In genomic region chr1:24374902-24375301, GRCm38 (mm10) we compare ENCODE assay signal across 8 mouse cellular contexts.
DNase-seq lines count a peak whose midpoint lies in the region; ATAC-seq lines count a peak whose summit lies in the region.

No protein-coding gene starts in this region.

- intact Hi-C loops in heart, postnatal 25 days (cut with DNase I), result no loop called here

- no peaks in the 10 kb centered on the region for H3K4me1 ChIP-seq in hindbrain, embryonic 14.5 days (replicated peaks; ENCODE audit: control insufficient read depth, insufficient read depth, low read length)
- no peaks in the 10 kb centered on the region for H3K4me1 ChIP-seq in hindbrain, embryonic 16.5 days (ENCODE audit: control insufficient read depth, insufficient read depth, low read depth, low read length)

- no peaks in the 10 kb centered on the region for H3K27me3 ChIP-seq in hindbrain, embryonic 14.5 days (ENCODE audit: control insufficient read depth, insufficient read depth, low read length)
- H3K27me3 ChIP-seq in hindbrain, embryonic 16.5 days (replicated peaks; ENCODE audit: control insufficient read depth, insufficient read depth, low read length), result no peaks in the 10 kb centered on the region

- 31% methylated on average over 2 of the region's 2 CpGs for WGBS in hindbrain, embryonic 14.5 days
- WGBS in hindbrain, embryonic 16.5 days, result 25% methylated on average over 2 of the region's 2 CpGs

- H3K4me2 ChIP-seq in hindbrain, embryonic 14.5 days (replicated peaks), result no peak overlapping the region
- no peak overlapping the region for H3K4me2 ChIP-seq in hindbrain, embryonic 16.5 days (ENCODE audit: low read length)

- no peak overlapping the region for H3K4me3 ChIP-seq in hindbrain, embryonic 14.5 days (replicated peaks; ENCODE audit: low read length)
- H3K4me3 ChIP-seq in hindbrain, embryonic 16.5 days (ENCODE audit: low read length), result no peak overlapping the region

- no peaks in the 10 kb centered on the region for H3K36me3 ChIP-seq in hindbrain, embryonic 14.5 days (replicated peaks; ENCODE audit: control insufficient read depth, insufficient read depth)
- no peaks in the 10 kb centered on the region for H3K36me3 ChIP-seq in hindbrain, embryonic 16.5 days (ENCODE audit: control insufficient read depth, insufficient read depth, low read length)

- peak; percentile 57 for DNase-seq in hindbrain, embryonic 14.5 days (ENCODE audit: low spot score)
- peak; percentile 17 for DNase-seq in Muller cell, postnatal 12 days (ENCODE audit: inconsistent ontology term)
- DNase-seq in embryo, embryonic 10 days (ENCODE audit: low spot score), result peak; percentile 67
- DNase-seq in kidney, postnatal 36 days, result peak; percentile 50 to 80
- DNase-seq in thymus, postnatal 0 days (ENCODE audit: low spot score), result no peak
- no peak for DNase-seq in heart, postnatal 25 days (ENCODE audit: low spot score)

- H3K27ac ChIP-seq in hindbrain, embryonic 14.5 days, result no peak overlapping the region
- no peak overlapping the region for H3K27ac ChIP-seq in hindbrain, embryonic 16.5 days (ENCODE audit: low read depth, low read length)

- H3K9ac ChIP-seq in hindbrain, embryonic 14.5 days, result no peak overlapping the region
- H3K9ac ChIP-seq in hindbrain, embryonic 16.5 days (ENCODE audit: low read depth, low read length), result no peak overlapping the region

- ATAC-seq in hindbrain, embryonic 14.5 days (ENCODE audit: low FRiP score), result no peak
- ATAC-seq in hindbrain, embryonic 16.5 days, result no peak
- no peak for ATAC-seq in megakaryocyte, adult 5-6 weeks (ENCODE audit: poor library complexity, severe bottlenecking)

- H3K9me3 ChIP-seq in hindbrain, embryonic 14.5 days (ENCODE audit: control insufficient read depth, low read length), result no peaks in the 10 kb centered on the region
- H3K9me3 ChIP-seq in hindbrain, embryonic 16.5 days (ENCODE audit: control insufficient read depth, low read length), result no peaks in the 10 kb centered on the region

Comparison
In these comparisons a context has a peak if more than half of its experiments do, and no peak if none do; other contexts are left out.
1. DNase-seq: peak in hindbrain, embryonic 14.5 days (single experiment), Muller cell, postnatal 12 days (single experiment), embryo, embryonic 10 days (single experiment) and kidney, postnatal 36 days (2 of 2); none in thymus, postnatal 0 days (single experiment) and heart, postnatal 25 days (single experiment).